Mouse (Mus musculus) CH12.LX (cell line): Measurements from ENCODE around the gene Nckap1. TPM values are rescaled to one million over a fixed set of nuclear protein-coding genes. Genes with fewer than 3 reads are reported as not detected.

Experiments used
- DNase-seq: peaks from one replicate; pipeline ENCODE4 v3.0.0-alpha.2; 2013; ENCODE audit errors: extremely low read depth
- H3K27ac ChIP-seq: 2 replicates; pipeline ENCODE4 v1.5.1; 2012; ENCODE audit warnings: low read depth, mild to moderate bottlenecking, control low read depth, moderate library complexity; ENCODE audit not compliant: insufficient read depth
- H3K27me3 ChIP-seq: replicated peaks from 2 replicates; pipeline ENCODE3; 2012; ENCODE audit warnings: inconsistent platforms
- H3K36me3 ChIP-seq, 2 experiments: replicated peaks in 1 of 2; 2 replicates each; pipeline versions ENCODE3 to v1.6.1; 2012; ENCODE audit warnings: inconsistent platforms in 1 of 2, low read length in 1 of 2, mild to moderate bottlenecking in 1 of 2, mixed read lengths in 1 of 2, moderate library complexity in 1 of 2; ENCODE audit not compliant: control insufficient read depth in 1 of 2, insufficient read depth in 1 of 2
- H3K4me1 ChIP-seq, 2 experiments: 2 replicates each; pipeline ENCODE4 v1.6.1; 2012; ENCODE audit warnings: inconsistent platforms in 1 of 2, moderate library complexity in 1 of 2; ENCODE audit not compliant: insufficient read depth in 2 of 2, control insufficient read depth in 1 of 2
- H3K4me2 ChIP-seq: 2 replicates; pipeline ENCODE4 v1.6.1; 2012; ENCODE audit warnings: low read depth, mild to moderate bottlenecking, control low read depth; ENCODE audit not compliant: poor library complexity, insufficient read depth, severe bottlenecking
- H3K4me3 ChIP-seq, 3 experiments: fragments of 150-350 bp in 1 of 3; sonication (generic) in 1 of 3; replicated peaks in 1 of 3; 2 replicates each; pipeline versions ENCODE3 to v1.5.1; 2011 to 2012; ENCODE audit warnings: low read depth in 2 of 3, low read length in 2 of 3, mild to moderate bottlenecking in 2 of 3, moderate library complexity in 2 of 3, control low read depth in 1 of 3, improper control_type of control experiment in 1 of 3, inconsistent platforms in 1 of 3, mixed read lengths in 1 of 3; ENCODE audit not compliant: poor library complexity in 1 of 3
- H3K79me2 ChIP-seq: replicated peaks from 2 replicates; pipeline ENCODE4 v1.6.1; 2012; ENCODE audit warnings: mild to moderate bottlenecking, moderate library complexity; ENCODE audit not compliant: control insufficient read depth, poor library complexity, insufficient read depth, severe bottlenecking; ENCODE audit errors: extremely low read depth
- H3K9ac ChIP-seq: 2 replicates; pipeline ENCODE4 v1.6.1; 2012; ENCODE audit warnings: low read depth, mild to moderate bottlenecking, control low read depth, moderate library complexity; ENCODE audit not compliant: insufficient read depth
- H3K9me3 ChIP-seq: replicated peaks from 2 replicates; pipeline ENCODE3; 2012; ENCODE audit warnings: low read length, inconsistent platforms, mixed read lengths
- ELF1 ChIP-seq: IDR thresholded peaks from 2 replicates; pipeline ENCODE4 v1.6.1; 2014; ENCODE audit warnings: low read depth, mild to moderate bottlenecking, inconsistent platforms, low read length, improper control_type of control experiment
- EP300 ChIP-seq: IDR thresholded peaks from 2 replicates; pipeline ENCODE4 v1.6.1; 2011; ENCODE audit warnings: low read length, improper control_type of control experiment
- GABPA ChIP-seq: IDR thresholded peaks from 2 replicates; pipeline ENCODE4 v1.6.1; 2012; ENCODE audit warnings: low read depth, low read length, improper control_type of control experiment, inconsistent platforms; ENCODE audit not compliant: insufficient replicate concordance
- HCFC1 ChIP-seq: IDR thresholded peaks from 2 replicates; pipeline ENCODE4 v1.6.1; 2012; ENCODE audit warnings: low read depth, mild to moderate bottlenecking, inconsistent platforms, low read length, improper control_type of control experiment
- IRF4 ChIP-seq: IDR thresholded peaks from 2 replicates; pipeline ENCODE4 v1.6.1; 2014; ENCODE audit warnings: low read depth, mild to moderate bottlenecking, inconsistent platforms, low read length, improper control_type of control experiment
- KAT2A ChIP-seq: IDR thresholded peaks from 2 replicates; pipeline ENCODE4 v1.6.1; 2012; ENCODE audit warnings: low read length, improper control_type of control experiment, inconsistent platforms; ENCODE audit not compliant: insufficient replicate concordance
- MAFK ChIP-seq: IDR thresholded peaks from 2 replicates; pipeline ENCODE4 v1.6.1; 2011; ENCODE audit warnings: low read length, improper control_type of control experiment; ENCODE audit not compliant: insufficient replicate concordance
- MAX ChIP-seq: IDR thresholded peaks from 2 replicates; pipeline ENCODE4 v1.6.1; 2011; ENCODE audit warnings: low read length, improper control_type of control experiment
- MXI1 ChIP-seq: IDR thresholded peaks from 2 replicates; pipeline ENCODE4 v1.6.1; 2011; ENCODE audit warnings: mild to moderate bottlenecking, low read depth, low read length, improper control_type of control experiment
- MYC ChIP-seq: IDR thresholded peaks from 2 replicates; pipeline ENCODE4 v1.6.1; 2011; ENCODE audit warnings: low read depth, mild to moderate bottlenecking, improper control_type of control experiment, low read length
- PAX5 ChIP-seq: IDR thresholded peaks from 2 replicates; pipeline ENCODE4 v1.6.1; 2012; ENCODE audit warnings: low read length, inconsistent platforms, mixed read lengths
- POLR2AphosphoS2 ChIP-seq: IDR thresholded peaks from 2 replicates; pipeline ENCODE4 v1.6.1; 2011; ENCODE audit warnings: low read depth, low read length, improper control_type of control experiment
- RCOR1 ChIP-seq: conservative IDR thresholded peaks from 2 replicates; pipeline ENCODE4 v1.6.1; 2012; ENCODE audit warnings: low read depth, mild to moderate bottlenecking, inconsistent platforms, low read length, improper control_type of control experiment
- SIN3A ChIP-seq: IDR thresholded peaks from 2 replicates; pipeline ENCODE4 v1.6.1; 2012; ENCODE audit warnings: low read length, improper control_type of control experiment, inconsistent platforms
- TCF12 ChIP-seq: IDR thresholded peaks from 2 replicates; pipeline ENCODE4 v1.6.1; 2014; ENCODE audit warnings: low read depth, mild to moderate bottlenecking, inconsistent platforms, low read length, improper control_type of control experiment
- UBTF ChIP-seq: IDR thresholded peaks from 2 replicates; pipeline ENCODE4 v1.6.1; 2012; ENCODE audit warnings: low read depth, mild to moderate bottlenecking, inconsistent platforms, low read length, improper control_type of control experiment, moderate library complexity
- USF1 ChIP-seq: IDR thresholded peaks from 2 replicates; pipeline ENCODE4 v1.6.1; 2014; ENCODE audit warnings: low read depth, mild to moderate bottlenecking, inconsistent platforms, low read length, improper control_type of control experiment
- dilution Hi-C: fragments of 300-500 bp; cut with MboI; formaldehyde crosslinking; loops from 2 replicates; pipeline ENCODE4 v1.14.3; 2020; ENCODE audit warnings: low sequenced_read_pairs; ENCODE audit not compliant: extremely low pct_unique_long_range_greater_than_20kb, extremely low pct_ligation_motif_present
- in situ Hi-C: fragments of 300-500 bp; cut with MboI; formaldehyde crosslinking; loops from 3 replicates; pipeline ENCODE4 v1.14.3; 2019; ENCODE audit warnings: low sequenced_read_pairs, low pct_ligation_motif_present, low pct_unique_long_range_greater_than_20kb, mixed read lengths
- polyA plus RNA-seq: library from polyadenylated mRNA; unstranded; fragments of >175 nt; gene quantifications from 2 replicates; pipeline ENCODE4 v1.2.1, GENCODE M21; 2012; ENCODE audit warnings: low read depth; ENCODE audit not compliant: insufficient read length
- total RNA-seq, 2 experiments: library from RNA; depleted of rRNA; stranded (reverse); fragments of 300-350 nt in 1 of 2; fragments of >200 nt in 1 of 2; gene quantifications; 2 replicates each; pipeline ENCODE4 v1.2.3; 2012 to 2014

Nckap1 gene
- total and polyA plus RNA-seq, 3 experiments, result 3.9 to 7.1 (median 6.8) TPM

GRCm38 (mm10) chr2:80612286-80612685 lies 31.1 kb upstream of the Nckap1 start:
- no peak overlapping the region for H3K27ac ChIP-seq
- H3K27me3 ChIP-seq, result no peaks in the 10 kb centered on the region
- no peaks in the 10 kb centered on the region for H3K9me3 ChIP-seq
- H3K9ac ChIP-seq, result no peak overlapping the region
- in situ Hi-C loops (no loop called here), dilution Hi-C loops (no loop called here)
- peaks cover 0 to 7% of the 10 kb centered on the region in 2 experiments; a peak in 1 of 4 replicates for H3K4me1 ChIP-seq
- no peaks in the 10 kb centered on the region for H3K36me3 ChIP-seq
- H3K79me2 ChIP-seq, result no peaks in the 10 kb centered on the region
- TF ChIP-seq UBTF, result no peak
- TF ChIP-seq ELF1, result no peak
- no peak for TF ChIP-seq USF1
- TF ChIP-seq RCOR1, result no peak
- no peak for TF ChIP-seq GABPA
- H3K4me3 ChIP-seq, result no peak overlapping the region
- no peak for DNase-seq
- H3K4me2 ChIP-seq, result no peak overlapping the region

DNA sequence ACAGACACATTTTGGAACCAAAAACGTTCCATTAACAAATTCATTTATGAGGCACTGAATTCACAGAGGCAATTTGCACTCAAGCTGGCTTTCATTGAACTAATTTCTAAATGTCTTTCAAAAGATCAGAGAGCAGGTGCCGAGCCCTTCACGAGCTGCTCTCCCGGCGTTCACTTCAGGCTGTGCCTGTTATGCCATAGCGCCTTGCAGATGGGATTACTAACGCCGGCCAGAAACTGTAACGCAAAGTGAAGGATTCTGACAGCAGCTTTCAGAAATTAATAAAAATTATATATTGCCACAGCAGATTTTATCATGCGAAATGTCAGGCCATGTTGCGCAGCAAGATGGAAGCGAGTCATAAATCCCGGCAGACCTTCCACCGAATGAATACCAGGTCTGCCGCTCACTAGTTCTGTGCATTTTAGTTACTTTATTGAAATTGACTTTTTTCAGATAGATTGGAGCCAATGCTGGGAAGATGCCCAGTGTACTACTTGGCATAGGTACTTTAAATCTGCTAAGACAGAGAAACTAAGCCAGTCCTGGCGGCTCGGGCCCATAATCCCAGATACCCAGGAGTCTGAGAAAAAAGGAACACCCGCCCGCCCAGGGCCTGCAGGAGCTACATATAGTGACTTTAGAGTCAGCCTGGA lies 22.7 kb upstream of the Nckap1 start:
- H3K9me3 ChIP-seq, result no peaks in the 10 kb centered on the region
- no peak for TF ChIP-seq EP300
- TF ChIP-seq KAT2A, result no peak
- TF ChIP-seq MAFK, result no peak
- TF ChIP-seq IRF4, result no peak
- no peak for TF ChIP-seq MYC
- TF ChIP-seq ELF1, result no peak
- TF ChIP-seq MAX, result no peak
- no peak for TF ChIP-seq RCOR1
- no peak for TF ChIP-seq PAX5
- no peak for TF ChIP-seq TCF12
- TF ChIP-seq HCFC1, result no peak
- no peak for TF ChIP-seq POLR2AphosphoS2
- no peak for TF ChIP-seq MXI1
- TF ChIP-seq SIN3A, result no peak
- dilution Hi-C loops (no loop called here), in situ Hi-C loops (no loop called here)
- H3K4me3 ChIP-seq, result no peak overlapping the region
- no peak overlapping the region for H3K9ac ChIP-seq
- no peak overlapping the region for H3K4me2 ChIP-seq
- no peaks in the 10 kb centered on the region for H3K4me1 ChIP-seq
- H3K27me3 ChIP-seq, result no peaks in the 10 kb centered on the region
- H3K27ac ChIP-seq, result no peak overlapping the region
- DNase-seq, result no peak
- H3K36me3 ChIP-seq, result no peaks in the 10 kb centered on the region
- H3K79me2 ChIP-seq, result no peaks in the 10 kb centered on the region
